Mouse (Mus musculus) cerebellum, adult 2 months (tissue): ENCODE measurements around the gene Gzmg.

Source experiments
- CTCF ChIP-seq: fragments of 200-500 bp; IDR thresholded peaks from 2 replicates; pipeline ENCODE4 v1.5.1; 2011; ENCODE audit warnings: low read depth, mild to moderate bottlenecking, control low read depth, low read length, moderate library complexity, borderline replicate concordance; ENCODE audit not compliant: insufficient read depth
- POLR2A ChIP-seq: fragments of 200-500 bp; IDR thresholded peaks from 2 replicates; pipeline ENCODE4 v1.6.1; 2011; ENCODE audit warnings: low read length, control low read depth, borderline replicate concordance; ENCODE audit not compliant: insufficient read depth

GRCm38 (mm10) chr14:56120525-56120924 lies 38.9 kb downstream of the Gzmg start, which contains the start of gene Gzme:
- TF ChIP-seq CTCF (no peak), POLR2A (no peak)
